Mouse (Mus musculus) liver, postnatal 0 days (tissue): ENCODE results near the gene Pknox1.

Source experiments
- CTCF ChIP-seq: sonication (generic); IDR thresholded peaks from 2 replicates; pipeline ENCODE4 v1.5.1; 2016; ENCODE audit warnings: antibody characterized with exemption, low read depth
- EP300 ChIP-seq: IDR thresholded peaks from 2 replicates; pipeline ENCODE4 v1.6.1; 2016; ENCODE audit warnings: antibody characterized with exemption, low read depth, mild to moderate bottlenecking

- TF ChIP-seq CTCF = no peak
- no peak for TF ChIP-seq EP300
These were observed 77.8 kb downstream of the Pknox1 start for GRCm38 (mm10) chr17:31642331-31642730.
